In the genomic region with DNA sequence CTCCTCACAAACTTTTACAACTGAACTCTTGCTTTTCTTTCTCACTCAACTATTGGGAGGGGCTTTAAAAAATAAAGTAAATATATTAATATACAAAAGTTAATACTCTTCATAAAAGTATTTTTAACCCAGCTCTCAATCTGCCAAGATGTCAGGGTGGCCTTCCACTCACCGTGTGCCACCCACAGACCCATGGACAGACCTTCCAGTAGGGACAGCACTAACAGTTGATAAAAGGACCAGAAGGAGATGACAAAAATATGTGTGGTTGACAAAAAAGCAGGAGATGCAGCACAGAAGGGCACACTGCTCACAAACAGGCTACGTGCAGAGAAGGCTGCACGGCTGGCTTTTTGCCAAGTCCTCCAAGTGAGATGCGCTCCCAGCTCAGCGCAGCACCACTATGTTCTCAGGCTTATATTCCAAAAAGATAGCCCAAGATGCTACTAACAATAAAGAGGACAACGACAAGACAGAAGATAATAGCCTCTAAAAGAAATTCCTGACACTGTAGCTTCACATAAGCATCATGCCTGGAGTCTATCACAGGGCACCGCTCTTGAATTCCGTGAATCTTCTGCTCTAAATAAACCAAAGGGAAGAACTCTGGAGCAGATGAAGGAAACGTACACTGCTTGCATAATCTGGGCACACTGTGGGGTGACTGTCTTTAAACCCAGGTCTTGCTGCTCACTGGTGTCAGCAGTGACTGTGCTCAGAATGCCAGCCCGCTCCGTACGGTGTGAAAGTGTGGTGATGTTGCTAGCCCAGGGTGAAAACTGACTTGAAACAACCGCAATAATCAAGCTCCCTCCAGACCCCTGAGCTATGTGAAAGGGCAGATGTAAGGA, we compare ENCODE assay signal across 9 mouse cellular contexts.
DNase-seq lines count a peak whose midpoint lies in the region; ATAC-seq lines count a peak whose summit lies in the region.
"Had no signal": no experiment of that assay in that cellular context is flagged by ENCODE, and none has a peak within 500 bp of the region (broad histone marks: within the 10 kb centered on the region; RNA-seq: fewer than 3 reads in every experiment).

No protein-coding gene starts in this region.

- no peak for ATAC-seq in hindbrain, embryonic 14.5 days (ENCODE audit: low FRiP score)
- no peak for ATAC-seq in hindbrain, embryonic 11.5 days (ENCODE audit: low FRiP score)
- peak; percentile 73; the same call in 1 of the 2 replicates for ATAC-seq in forebrain, embryonic 15.5 days (replicated peaks)
- ATAC-seq in megakaryocyte, adult 5-6 weeks (ENCODE audit: poor library complexity, severe bottlenecking), result peak; percentile 29; the same call in 1 of the 2 replicates

- H3K4me3 ChIP-seq in hindbrain, embryonic 14.5 days (replicated peaks; ENCODE audit: low read length), result no peak overlapping the region
- no peak overlapping the region for H3K4me3 ChIP-seq in hindbrain, embryonic 11.5 days (ENCODE audit: low read depth, low read length)
- no peak overlapping the region for H3K4me3 ChIP-seq in forebrain, embryonic 15.5 days
- H3K4me3 ChIP-seq: neural tube, embryonic 12.5 days had no signal

- H3K4me2 ChIP-seq in hindbrain, embryonic 14.5 days (replicated peaks), result no peak overlapping the region
- H3K4me2 ChIP-seq in hindbrain, embryonic 11.5 days (replicated peaks; ENCODE audit: low read depth, low read length), result no peak overlapping the region
- H3K4me2 ChIP-seq in forebrain, embryonic 15.5 days (replicated peaks), result no peak overlapping the region
- H3K4me2 ChIP-seq: neural tube, embryonic 12.5 days had no signal

- DNase-seq in hindbrain, embryonic 14.5 days (ENCODE audit: low spot score), result peak; percentile 64
- no peak for DNase-seq in hindbrain, embryonic 11.5 days (ENCODE audit: low spot score)
- peak; percentile 54 for DNase-seq in retina, postnatal 1 day
- DNase-seq in retina, embryonic 14.5 days (ENCODE audit: low spot score), result no peak
- DNase-seq in ovary, adult 18-20 months (ENCODE audit: low spot score), result no peak
- no peak for DNase-seq in spleen, adult 12 weeks (ENCODE audit: low spot score)

- H3K9me3 ChIP-seq in hindbrain, embryonic 14.5 days (ENCODE audit: control insufficient read depth, low read length), result no peaks in the 10 kb centered on the region
- H3K9me3 ChIP-seq in hindbrain, embryonic 11.5 days (ENCODE audit: control insufficient read depth, low read length), result no peaks in the 10 kb centered on the region
- H3K9me3 ChIP-seq in forebrain, embryonic 15.5 days, result no peaks in the 10 kb centered on the region
- H3K9me3 ChIP-seq: neural tube, embryonic 12.5 days had no signal

- H3K36me3 ChIP-seq in hindbrain, embryonic 14.5 days (replicated peaks; ENCODE audit: control insufficient read depth, insufficient read depth), result no peaks in the 10 kb centered on the region
- H3K36me3 ChIP-seq in hindbrain, embryonic 11.5 days (ENCODE audit: control insufficient read depth, insufficient read depth, low read length), result no peaks in the 10 kb centered on the region
- H3K36me3 ChIP-seq in forebrain, embryonic 15.5 days, result no peaks in the 10 kb centered on the region
- H3K36me3 ChIP-seq: neural tube, embryonic 12.5 days had no signal

- no peak overlapping the region for H3K9ac ChIP-seq in hindbrain, embryonic 14.5 days
- no peak overlapping the region for H3K9ac ChIP-seq in hindbrain, embryonic 11.5 days (ENCODE audit: low read depth, low read length)
- H3K9ac ChIP-seq in forebrain, embryonic 15.5 days (replicated peaks), result no peak overlapping the region
- H3K9ac ChIP-seq: neural tube, embryonic 12.5 days had no signal

- 62% methylated on average over 13 of the region's 13 CpGs for WGBS in hindbrain, embryonic 14.5 days
- 83% methylated on average over 13 of the region's 13 CpGs for WGBS in hindbrain, embryonic 11.5 days
- 47% methylated on average over 13 of the region's 13 CpGs for WGBS in forebrain, embryonic 15.5 days

- H3K4me1 ChIP-seq in hindbrain, embryonic 14.5 days (replicated peaks; ENCODE audit: control insufficient read depth, insufficient read depth, low read length), result 0 out of 2 replicates have a peak, but pooled peaks cover 11% of the 10 kb centered on the region
- no peaks in the 10 kb centered on the region for H3K4me1 ChIP-seq in hindbrain, embryonic 11.5 days (replicated peaks; ENCODE audit: control insufficient read depth, insufficient read depth, low read length)
- H3K4me1 ChIP-seq in forebrain, embryonic 15.5 days, result peaks cover 31% of the 10 kb centered on the region

- no peaks in the 10 kb centered on the region for H3K27me3 ChIP-seq in hindbrain, embryonic 14.5 days (ENCODE audit: control insufficient read depth, insufficient read depth, low read length)
- no peaks in the 10 kb centered on the region for H3K27me3 ChIP-seq in hindbrain, embryonic 11.5 days (ENCODE audit: control insufficient read depth, insufficient read depth, low read length)
- no peaks in the 10 kb centered on the region for H3K27me3 ChIP-seq in forebrain, embryonic 15.5 days
- H3K27me3 ChIP-seq: neural tube, embryonic 12.5 days had no signal

- H3K27ac ChIP-seq in hindbrain, embryonic 14.5 days, result no peak overlapping the region
- H3K27ac ChIP-seq in hindbrain, embryonic 11.5 days (ENCODE audit: low read depth, low read length), result no peak overlapping the region
- H3K27ac ChIP-seq in forebrain, embryonic 15.5 days (replicated peaks), result no peak overlapping the region
- H3K27ac ChIP-seq: neural tube, embryonic 12.5 days had no signal

Comparison
In these comparisons a context has a peak if more than half of its experiments do, and no peak if none do; other contexts are left out.
1. DNase-seq: peak in hindbrain, embryonic 14.5 days (single experiment) and retina, postnatal 1 day (single experiment); none in hindbrain, embryonic 11.5 days (single experiment), retina, embryonic 14.5 days (single experiment), ovary, adult 18-20 months (single experiment) and spleen, adult 12 weeks (single experiment).
2. ATAC-seq: peak in forebrain, embryonic 15.5 days (single experiment) and megakaryocyte, adult 5-6 weeks (single experiment); none in hindbrain, embryonic 14.5 days (single experiment) and hindbrain, embryonic 11.5 days (single experiment).